11 mouse cellular contexts compared by ENCODE assay signal in genomic region chr3:136940733-136941601, GRCm38 (mm10).
DNase-seq lines count a peak whose midpoint lies in the region; ATAC-seq and TF ChIP-seq lines count a peak whose summit lies in the region.
"Had no signal": no experiment of that assay in that cellular context is flagged by ENCODE, and none has a peak within 500 bp of the region (broad histone marks: within the 10 kb centered on the region; RNA-seq: fewer than 3 reads in every experiment).

No protein-coding gene starts in this region.

- H3K4me3 ChIP-seq in forebrain, postnatal 0 days (ENCODE audit: low read depth, low read length) = no peak overlapping the region
- no peak overlapping the region for H3K4me3 ChIP-seq in forebrain, embryonic 15.5 days
- no peak overlapping the region for H3K4me3 ChIP-seq in liver, embryonic 15.5 days (replicated peaks)
- H3K4me3 ChIP-seq: embryonic facial prominence, embryonic 12.5 days; kidney, embryonic 15.5 days had no signal

- intact Hi-C loops in heart, postnatal 10 days (cut with DNase I) = no loop called here

- no peak overlapping the region for H3K4me2 ChIP-seq in forebrain, postnatal 0 days (ENCODE audit: low read depth)
- no peak overlapping the region for H3K4me2 ChIP-seq in forebrain, embryonic 15.5 days (replicated peaks)
- no peak overlapping the region for H3K4me2 ChIP-seq in liver, embryonic 15.5 days
- H3K4me2 ChIP-seq: embryonic facial prominence, embryonic 12.5 days; kidney, embryonic 15.5 days had no signal

- H3K36me3 ChIP-seq in forebrain, postnatal 0 days (ENCODE audit: insufficient read depth) = no peaks in the 10 kb centered on the region
- H3K36me3 ChIP-seq in forebrain, embryonic 15.5 days = no peaks in the 10 kb centered on the region
- no peaks in the 10 kb centered on the region for H3K36me3 ChIP-seq in liver, embryonic 15.5 days (replicated peaks)
- H3K36me3 ChIP-seq: embryonic facial prominence, embryonic 12.5 days had no signal

- peak; percentile 37 for DNase-seq in forebrain, postnatal 0 days
- DNase-seq in thymus, postnatal 0 days (ENCODE audit: low spot score) = peak; percentile 38
- no peak for DNase-seq in thymus, adult 18-20 months
- DNase-seq in thymus, postnatal 4 days = peak; percentile 15
- no peak for DNase-seq in heart, postnatal 10 days
- DNase-seq in testis, postnatal 10 days (ENCODE audit: low spot score) = no peak
- DNase-seq: spleen, adult 18-20 months had no signal

- H3K4me1 ChIP-seq in forebrain, postnatal 0 days (ENCODE audit: insufficient read depth) = no peaks in the 10 kb centered on the region
- H3K4me1 ChIP-seq in forebrain, embryonic 15.5 days = no peaks in the 10 kb centered on the region
- H3K4me1 ChIP-seq in liver, embryonic 15.5 days (replicated peaks) = no peaks in the 10 kb centered on the region

- TF ChIP-seq CTCF in forebrain, postnatal 0 days (IDR thresholded peaks at IDR 0.05; ENCODE audit: low read depth) = no peak

- H3K9ac ChIP-seq in forebrain, postnatal 0 days = no peak overlapping the region
- no peak overlapping the region for H3K9ac ChIP-seq in forebrain, embryonic 15.5 days (replicated peaks)
- no peak overlapping the region for H3K9ac ChIP-seq in liver, embryonic 15.5 days
- H3K9ac ChIP-seq: embryonic facial prominence, embryonic 12.5 days; kidney, embryonic 15.5 days had no signal

- 53% methylated on average over 7 of the region's 7 CpGs for WGBS in forebrain, postnatal 0 days
- WGBS in forebrain, embryonic 15.5 days = 76% methylated on average over 7 of the region's 7 CpGs
- 25% methylated on average over 7 of the region's 7 CpGs for WGBS in liver, embryonic 15.5 days (ENCODE audit: insufficient replicate concordance)

- no peaks in the 10 kb centered on the region for H3K27me3 ChIP-seq in forebrain, postnatal 0 days (ENCODE audit: insufficient read depth, low read length)
- no peaks in the 10 kb centered on the region for H3K27me3 ChIP-seq in forebrain, embryonic 15.5 days
- no peaks in the 10 kb centered on the region for H3K27me3 ChIP-seq in liver, embryonic 15.5 days
- H3K27me3 ChIP-seq: embryonic facial prominence, embryonic 12.5 days; kidney, embryonic 15.5 days had no signal

- no peaks in the 10 kb centered on the region for H3K9me3 ChIP-seq in forebrain, postnatal 0 days (ENCODE audit: low read length)
- no peaks in the 10 kb centered on the region for H3K9me3 ChIP-seq in forebrain, embryonic 15.5 days
- H3K9me3 ChIP-seq in liver, embryonic 15.5 days (replicated peaks) = no peaks in the 10 kb centered on the region
- H3K9me3 ChIP-seq: embryonic facial prominence, embryonic 12.5 days; kidney, embryonic 15.5 days had no signal

- no peak overlapping the region for H3K27ac ChIP-seq in forebrain, postnatal 0 days (ENCODE audit: low read depth, low read length)
- H3K27ac ChIP-seq in forebrain, embryonic 15.5 days (replicated peaks) = no peak overlapping the region
- no peak overlapping the region for H3K27ac ChIP-seq in liver, embryonic 15.5 days (replicated peaks)
- H3K27ac ChIP-seq: embryonic facial prominence, embryonic 12.5 days; kidney, embryonic 15.5 days had no signal

- peak; percentile 20; the same call in 1 of the 2 replicates for ATAC-seq in forebrain, postnatal 0 days
- no peak for ATAC-seq in forebrain, embryonic 15.5 days (replicated peaks)
- 0 out of 2 replicates have a peak, but pooled peaks have one; percentile 37 for ATAC-seq in liver, embryonic 15.5 days (ENCODE audit: insufficient read depth)

Comparison
In these comparisons a context has a peak if more than half of its experiments do, and no peak if none do; other contexts are left out.
1. DNase-seq: peak in forebrain, postnatal 0 days (single experiment), thymus, postnatal 0 days (single experiment) and thymus, postnatal 4 days (single experiment); none in thymus, adult 18-20 months (0 of 2), heart, postnatal 10 days (0 of 2) and testis, postnatal 10 days (single experiment).